Mouse (Mus musculus) naive thymus-derived CD4-positive, alpha-beta T cell, adult 2 months (primary cell): ENCODE results near the gene Abcc12.

Experiments
- DNase-seq: peaks from one replicate; pipeline ENCODE4 v3.0.0-alpha.2; 2011; ENCODE audit warnings: low read depth

Gene Abcc12

DNA sequence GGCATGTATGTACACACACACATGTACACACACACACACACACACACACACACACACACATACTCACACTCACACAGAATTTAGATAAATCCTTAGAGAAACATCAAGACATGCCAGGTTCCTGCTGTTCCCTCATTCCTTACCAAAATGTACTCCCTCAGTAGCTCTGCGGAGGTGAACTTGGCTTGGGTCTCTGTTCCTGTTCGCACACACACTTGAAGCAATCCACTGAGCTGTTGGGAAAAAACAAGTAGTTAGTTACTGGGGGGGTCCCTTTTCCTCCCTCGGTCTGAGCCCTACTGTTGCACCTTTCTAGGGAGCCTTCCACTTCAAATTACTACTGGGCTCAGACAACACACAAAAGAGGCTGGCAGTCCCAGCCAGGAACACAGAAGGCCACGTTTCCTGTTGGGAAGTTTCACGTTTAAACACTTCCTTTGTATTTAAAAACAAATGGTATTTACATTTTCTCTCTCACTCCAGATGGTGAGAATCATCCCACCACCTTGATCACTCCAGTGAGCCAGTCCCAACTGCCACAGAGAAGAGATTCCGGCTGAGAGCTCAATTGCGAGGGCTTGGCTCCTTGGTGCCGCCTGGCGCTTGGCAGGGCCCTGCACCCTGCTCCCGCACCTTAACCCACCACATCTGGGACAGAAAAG, 68.2 kb downstream of the Abcc12 start:
- no peak for DNase-seq

DNA sequence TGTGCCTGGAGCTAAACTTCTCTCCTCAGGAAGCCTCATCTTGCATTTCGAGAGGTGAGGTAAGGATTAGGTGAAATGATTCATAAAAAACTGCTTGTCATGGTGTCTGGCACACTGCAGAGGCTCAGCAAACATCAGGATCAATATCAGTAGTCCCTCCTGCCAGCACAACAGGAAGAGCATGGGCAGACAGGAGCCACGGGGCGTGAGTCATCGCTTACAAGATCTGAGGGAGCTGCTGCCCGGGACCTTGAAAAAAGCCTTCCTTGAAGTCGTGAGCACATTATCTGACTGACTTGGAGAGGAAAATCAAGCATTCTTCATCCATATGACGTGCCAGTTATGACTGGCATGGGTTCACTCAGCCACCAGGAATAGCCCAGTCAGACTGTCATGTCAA, 79.1 kb downstream of the Abcc12 start:
- no peak for DNase-seq

DNA sequence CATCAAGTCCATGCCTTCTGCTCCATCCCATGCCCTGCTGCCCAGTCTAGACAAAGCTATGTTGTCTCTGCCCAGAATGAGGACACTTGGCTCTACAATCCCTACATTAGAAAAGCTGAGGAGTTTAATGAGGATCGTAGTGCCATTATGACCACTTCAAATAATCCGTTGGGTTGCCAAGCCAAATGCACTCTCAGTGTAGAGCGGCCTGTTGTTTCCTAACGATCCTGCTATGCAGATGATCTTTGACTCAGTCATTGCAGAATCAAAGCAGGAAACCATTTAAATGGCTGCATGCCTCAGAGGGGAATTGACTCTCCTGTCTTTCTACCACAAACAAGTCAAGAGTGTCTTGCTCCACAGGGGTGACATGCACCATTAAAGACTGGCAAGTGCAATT, 85.4 kb downstream of the Abcc12 start:
- DNase-seq, result no peak

- no peak for DNase-seq
Measured at GRCm38 (mm10) chr8:86493841-86494240, 86.6 kb downstream of the Abcc12 start.

DNA sequence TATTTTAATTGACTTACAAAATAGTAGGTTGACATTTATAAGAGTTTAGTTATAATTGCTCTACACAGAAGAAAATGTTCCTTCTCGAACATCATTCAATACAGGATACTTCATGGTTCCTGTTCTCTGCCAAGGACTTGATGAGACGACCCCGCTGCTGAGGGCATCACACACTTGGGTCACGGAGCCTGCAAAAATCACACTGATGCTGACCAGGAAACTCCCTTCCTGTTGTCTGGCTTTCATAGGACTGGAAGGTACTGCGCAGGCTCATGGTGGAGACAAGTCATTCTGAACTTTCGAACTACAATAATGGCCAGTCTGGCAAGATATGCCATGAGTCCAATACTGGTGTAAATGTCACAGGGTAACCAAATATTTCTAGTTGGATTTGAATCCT, 95.1 kb downstream of the Abcc12 start:
- DNase-seq, result no peak

DNA sequence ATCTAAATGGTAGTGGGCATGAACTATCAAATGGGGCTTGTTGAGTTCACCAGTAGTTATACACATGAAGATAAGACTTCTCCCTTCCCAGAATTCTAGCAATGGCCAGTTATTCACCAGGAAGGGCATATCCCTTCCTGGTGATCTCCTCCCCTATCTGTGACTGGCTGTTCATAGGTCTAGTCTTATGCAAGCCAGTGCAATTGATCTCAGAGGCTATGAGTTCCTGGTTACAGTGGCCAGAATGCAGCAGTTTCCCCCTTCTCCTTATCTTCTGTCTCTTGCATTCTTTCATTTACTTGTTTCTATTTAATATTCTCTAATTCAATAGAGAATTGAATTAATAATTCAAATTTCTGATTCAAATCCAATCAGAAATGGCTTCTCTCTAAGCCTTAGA, 96.2 kb downstream of the Abcc12 start:
- DNase-seq, result no peak

- no peak for DNase-seq
Measured at GRCm38 (mm10) chr8:86482116-86482515, 98.4 kb downstream of the Abcc12 start.

DNA sequence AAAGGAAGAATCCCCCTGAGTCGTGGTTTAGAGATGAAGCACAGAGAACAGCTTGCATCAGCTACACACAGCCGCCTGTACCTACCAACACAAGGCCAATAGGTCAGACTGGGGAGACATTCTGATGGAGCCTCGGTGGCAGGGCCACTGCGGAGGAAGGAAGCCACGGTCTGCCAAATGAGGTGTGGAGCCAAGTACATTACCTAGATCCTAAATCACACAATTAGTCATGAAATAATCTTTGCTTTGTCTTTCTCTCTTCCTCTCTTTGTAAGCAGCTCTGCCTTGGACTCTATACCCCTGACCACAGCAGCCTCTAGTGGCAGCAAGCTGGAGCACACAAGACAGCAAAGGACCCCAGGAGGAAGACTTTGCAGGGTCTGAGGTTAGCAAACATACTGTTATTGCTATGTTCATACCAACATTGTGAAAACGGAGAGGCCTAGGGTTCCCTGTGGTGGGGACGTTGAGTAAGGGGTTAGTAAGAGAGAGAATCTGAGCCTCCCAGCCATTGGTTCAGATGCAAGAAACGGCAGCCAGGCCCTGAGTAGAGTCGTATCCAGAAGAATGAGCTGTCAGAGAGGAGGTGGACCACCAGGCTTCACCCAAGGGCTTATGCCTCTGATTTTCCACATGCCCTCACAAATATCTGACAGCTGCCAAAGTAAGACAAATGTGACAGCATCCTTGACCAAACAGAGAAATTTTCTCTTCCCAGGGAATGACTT, 104.6 kb downstream of the Abcc12 start:
- no peak for DNase-seq

DNA sequence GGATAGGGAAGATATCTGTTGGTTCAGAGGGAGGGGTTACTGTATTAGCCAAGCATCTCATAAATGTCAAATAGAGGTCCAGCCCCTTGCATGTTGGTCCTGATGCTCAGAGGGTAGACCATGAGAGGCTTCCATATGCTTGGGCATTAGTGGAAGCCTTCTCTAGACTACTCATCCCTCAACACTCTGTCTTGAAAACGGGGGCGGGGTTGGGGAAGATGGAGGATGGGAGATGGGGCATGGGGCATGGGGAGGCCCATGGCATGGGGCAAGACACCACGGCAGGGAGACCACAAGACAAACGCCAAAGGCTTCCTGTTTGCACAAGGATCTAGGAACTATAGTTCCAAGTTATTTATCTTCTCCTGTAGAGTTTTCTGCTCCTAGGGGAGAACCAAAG, 106.0 kb downstream of the Abcc12 start:
- no peak for DNase-seq

DNA sequence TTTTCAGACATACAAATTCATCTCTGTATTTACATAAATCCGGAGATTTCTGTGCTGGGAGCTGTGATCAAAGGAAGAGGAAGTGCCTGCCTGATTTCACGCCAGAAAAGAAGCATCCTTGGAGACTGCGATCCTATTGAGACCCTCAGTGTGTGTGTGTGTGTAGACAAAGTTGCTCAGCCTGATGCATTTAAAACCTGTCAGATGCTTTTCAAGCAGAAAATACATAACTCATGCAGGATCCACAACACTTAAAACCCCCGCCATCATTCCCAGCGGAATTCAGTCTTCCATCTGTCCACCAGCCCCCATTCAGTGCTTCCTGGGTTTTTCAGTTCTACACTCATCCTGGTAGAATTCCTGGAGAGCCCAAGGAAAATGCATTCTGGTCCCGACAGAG, 107.4 kb downstream of the Abcc12 start:
- DNase-seq, result no peak

- no peak for DNase-seq
Measured at GRCm38 (mm10) chr8:86470717-86471116, 109.8 kb downstream of the Abcc12 start.

DNA sequence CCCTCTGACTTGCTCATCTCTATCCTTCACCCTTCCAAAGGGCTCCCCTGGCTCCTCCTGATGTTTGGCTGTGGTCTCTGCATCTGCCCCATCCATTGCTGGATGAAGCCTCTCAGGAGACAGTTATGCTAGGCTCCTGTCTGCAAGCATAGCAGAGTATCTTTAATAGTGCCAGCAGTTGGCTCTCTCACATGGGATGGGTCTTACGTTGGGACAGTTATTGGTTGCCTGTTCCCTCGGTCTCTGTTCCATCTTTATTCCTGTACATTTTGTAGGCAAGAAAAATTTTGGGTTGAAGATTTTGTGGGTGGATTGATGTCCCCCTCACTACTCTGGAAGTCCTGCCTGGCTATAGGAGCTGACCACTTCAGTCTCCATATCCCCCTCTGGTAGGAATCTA, 117.3 kb downstream of the Abcc12 start:
- no peak for DNase-seq

DNA sequence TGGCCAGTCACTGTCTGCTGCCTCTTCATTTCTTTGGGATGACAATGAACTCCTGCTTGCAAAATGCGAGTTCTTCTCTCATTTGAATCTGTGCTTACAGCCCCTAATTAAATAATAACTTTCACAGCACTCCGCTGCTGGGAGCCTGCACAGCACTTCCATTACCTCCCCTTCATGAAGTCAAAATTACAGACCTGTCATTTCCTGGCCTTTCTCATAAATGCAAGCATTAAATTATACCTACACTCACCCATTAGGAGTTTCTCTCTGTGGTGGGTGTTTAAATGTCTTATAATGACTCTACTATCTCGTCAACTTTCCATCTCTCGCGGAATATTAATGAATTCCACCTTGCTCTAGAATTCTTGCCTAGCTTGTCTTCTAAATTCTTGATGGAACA, 120.1 kb downstream of the Abcc12 start:
- DNase-seq, result no peak

GRCm38 (mm10) chr8:86453697-86454480, 126.6 kb downstream of the Abcc12 start:
- DNase-seq, result no peak

- no peak for DNase-seq
Measured at GRCm38 (mm10) chr8:86449870-86450515, 130.5 kb downstream of the Abcc12 start.

DNA sequence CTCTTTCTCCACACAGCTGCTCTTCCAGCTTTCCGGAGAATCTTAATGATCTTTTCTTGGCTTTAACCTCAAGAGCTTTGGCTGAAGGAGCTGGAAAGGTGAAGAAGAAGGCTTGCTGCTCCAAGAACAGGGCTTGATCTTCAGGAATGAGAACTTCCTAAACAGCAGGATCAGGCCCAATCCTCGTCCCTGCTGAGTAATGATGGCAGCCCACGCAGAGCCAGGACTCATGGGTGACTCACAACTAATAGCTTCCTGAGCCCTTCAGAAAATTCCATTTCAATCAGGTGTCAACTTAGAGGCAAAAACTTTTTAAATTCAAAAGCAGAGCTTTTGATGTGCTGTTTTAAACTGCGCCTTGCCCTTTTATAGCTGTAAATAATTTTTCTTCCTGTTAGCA, 135.0 kb downstream of the Abcc12 start:
- no peak for DNase-seq

DNA sequence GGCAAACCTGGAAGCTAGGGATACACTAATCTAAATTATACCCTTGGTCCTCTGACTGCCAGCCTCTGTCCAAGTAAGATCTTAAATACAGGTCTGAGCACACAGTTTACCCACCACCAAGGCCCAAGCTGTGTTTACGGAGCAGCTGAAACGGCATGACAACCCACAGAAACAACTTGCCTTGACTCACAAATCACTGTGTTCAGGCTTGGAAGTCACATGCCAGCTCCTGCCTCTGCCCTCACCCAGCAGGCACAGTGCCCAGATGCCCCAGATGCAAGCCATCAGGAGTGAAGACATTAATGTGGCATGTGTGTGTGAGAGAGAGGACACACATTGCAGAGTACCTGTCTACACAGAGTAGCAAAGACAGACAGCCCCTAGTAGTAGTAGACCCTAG, 136.7 kb downstream of the Abcc12 start:
- DNase-seq, result no peak

GRCm38 (mm10) chr8:86438983-86439299, 141.5 kb downstream of the Abcc12 start:
- no peak for DNase-seq

DNA sequence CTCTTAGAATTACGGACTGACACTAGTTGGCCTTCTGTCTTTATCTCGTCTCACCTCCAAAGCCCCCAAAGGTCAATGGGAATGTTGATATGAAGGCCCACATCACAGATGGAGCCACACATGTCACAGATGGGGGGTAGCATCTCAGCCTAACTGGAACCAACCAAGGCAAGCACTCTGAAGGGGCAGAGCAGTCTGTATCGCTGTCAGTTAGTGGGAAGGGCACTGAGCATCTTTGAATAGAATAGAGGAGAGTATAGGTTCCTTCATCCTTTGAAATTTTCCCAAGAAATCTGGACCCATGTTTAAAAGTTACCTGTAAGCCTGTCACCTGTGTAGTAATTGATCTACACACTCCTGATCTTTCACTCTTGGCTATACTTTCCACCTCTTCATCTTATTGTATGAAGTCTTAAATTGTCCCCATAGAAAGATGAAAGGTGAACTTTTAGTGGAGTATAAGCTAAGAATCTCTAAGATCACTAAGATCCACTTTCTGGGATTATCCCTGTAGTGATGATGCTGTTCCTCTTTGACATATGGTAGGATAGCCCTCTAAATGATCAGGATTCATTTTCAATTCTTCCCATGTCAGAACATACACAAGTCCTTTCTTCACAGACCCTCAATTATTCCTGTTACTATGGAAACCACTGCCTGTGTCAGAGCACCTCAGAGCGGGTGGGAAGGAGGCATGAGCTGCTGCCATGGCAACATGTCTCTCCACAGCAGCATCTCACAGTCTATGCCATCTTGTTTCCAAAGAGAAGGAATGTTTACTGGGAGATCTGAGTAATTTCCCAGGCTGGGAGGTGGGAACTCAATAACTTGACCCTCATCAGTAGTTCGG, 142.1 kb downstream of the Abcc12 start:
- DNase-seq, result no peak

DNA sequence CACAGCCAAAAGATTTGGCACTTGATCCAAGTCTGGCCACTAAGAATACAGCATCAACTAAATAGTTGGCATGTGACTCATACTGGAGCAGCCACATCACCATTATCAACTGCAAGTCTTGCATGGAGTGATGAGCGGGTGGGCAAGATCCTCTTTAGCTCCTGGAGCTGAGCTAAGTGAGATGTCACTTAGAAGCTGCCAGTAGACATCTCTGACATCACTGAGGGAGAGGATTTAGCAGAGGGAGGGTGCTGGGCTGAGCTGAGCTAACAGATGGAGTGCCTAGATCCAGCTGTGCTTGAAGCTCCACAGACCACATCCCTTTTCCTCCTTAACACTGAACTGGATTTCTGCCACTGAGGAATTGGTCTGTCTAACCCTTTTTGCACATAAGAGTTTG, 143.1 kb downstream of the Abcc12 start:
- no peak for DNase-seq
